Mouse (Mus musculus): ENCODE measurements around the gene Olfr319. TPM values are rescaled to one million over a fixed set of nuclear protein-coding genes. Genes with fewer than 3 reads are reported as not detected.
"Not testable (repeated sequence)": the region's sequence is repeated elsewhere in the genome, so short reads cannot be mapped to it uniquely, and the experiment has no call there.

The Olfr319 gene
- total RNA-seq (2021) = not detected

DNA sequence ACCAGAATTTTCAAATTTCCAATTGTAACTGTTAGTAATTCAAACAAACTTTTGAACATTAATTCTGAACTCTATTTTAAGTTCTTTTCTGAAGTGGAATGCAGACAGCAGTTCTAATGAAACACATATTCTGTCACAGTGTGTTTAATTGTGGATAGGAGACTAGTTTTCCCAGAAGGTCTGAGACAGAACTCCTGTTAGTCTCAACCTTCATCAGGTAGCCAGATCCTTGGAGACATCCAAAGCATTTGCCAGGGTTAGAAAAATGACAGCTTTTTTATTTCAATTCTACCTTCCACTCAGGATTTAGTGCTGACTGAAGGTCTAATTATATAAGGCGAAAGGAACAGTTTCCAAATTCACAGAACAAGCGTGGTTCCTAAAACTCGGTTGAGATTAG is at the start of gene Olfr319:
Gene Olfr319, plus strand, starts transcription at position 301 of the 400 bp plus-strand sequence.
- no peak for DNase-seq (ENCODE audit: extremely low spot score in 1 of 2, low spot score in 2 of 2)
- intact Hi-C loops (cut with DNase I) = no loop called here

DNA sequence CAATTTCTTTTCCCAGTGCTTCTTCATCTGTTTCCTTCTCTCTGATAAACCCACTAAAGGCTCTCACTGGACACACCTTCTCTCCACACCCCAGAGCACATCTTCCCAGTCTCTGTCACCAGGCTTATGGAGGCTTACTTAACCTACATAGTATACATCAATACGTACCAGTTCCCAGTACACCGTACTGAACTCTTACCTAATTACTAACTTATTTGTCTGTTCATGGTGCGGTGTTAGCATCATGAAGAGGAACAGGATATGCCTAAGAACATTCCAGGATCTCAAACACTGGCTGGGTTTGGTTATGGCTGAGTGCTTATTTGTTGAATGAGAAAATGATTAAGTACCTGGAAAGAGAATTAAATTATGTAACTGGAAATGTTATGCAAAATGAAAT is 43.8 kb upstream of the Olfr319 start:
- no peak for DNase-seq (ENCODE audit: extremely low spot score in 1 of 2, low spot score in 2 of 2)
- intact Hi-C loops (cut with DNase I) = no loop called here

DNA sequence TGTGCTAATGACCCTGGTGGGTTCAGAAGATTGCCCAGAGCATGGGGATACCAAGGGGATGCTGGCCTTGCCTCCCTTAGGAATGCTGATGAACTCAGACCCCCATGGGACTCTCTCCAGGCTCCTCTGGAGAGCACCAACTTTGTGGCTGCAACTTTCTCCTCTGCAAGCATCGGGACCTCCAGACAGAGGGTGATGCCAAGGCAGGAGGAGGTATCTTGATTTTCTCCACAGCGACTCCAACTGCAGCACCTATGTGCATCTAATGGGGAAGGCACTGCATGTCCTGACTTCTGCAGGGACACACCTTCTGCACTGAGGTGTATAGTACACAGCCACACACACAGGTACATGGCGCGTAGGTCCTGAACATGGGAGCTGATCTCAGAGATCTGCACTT is 40.4 kb upstream of the Olfr319 start, which contains the start of gene Olfr322:
Gene Olfr322, plus strand, starts transcription at position 187 of the 400 bp plus-strand sequence.
- intact Hi-C loops (cut with DNase I) = no loop called here

DNA sequence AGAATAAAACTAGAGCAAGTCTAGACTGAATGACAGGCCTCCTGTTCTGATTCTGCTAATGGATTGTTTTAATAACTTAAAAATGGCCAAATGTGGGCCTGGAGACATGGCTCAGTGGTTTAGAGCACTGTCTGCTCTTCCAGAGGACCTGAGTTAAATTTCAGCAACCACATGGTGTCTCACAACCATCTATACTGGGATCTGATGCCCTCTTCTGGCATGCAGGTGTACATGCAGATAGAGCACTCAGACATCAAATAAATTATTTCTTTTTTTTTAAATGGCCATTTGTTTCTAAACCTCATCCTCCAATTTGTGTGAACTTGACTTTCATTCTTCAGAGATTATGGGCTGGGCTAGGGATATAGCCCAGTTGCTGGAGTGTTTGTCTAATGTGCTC is 29.7 kb upstream of the Olfr319 start:
- intact Hi-C loops (cut with DNase I) = no loop called here

More for the DNA sequence above, 40.4 kb upstream of the Olfr319 start, which contains the start of gene Olfr322:
- no peak for DNase-seq (ENCODE audit: extremely low spot score in 1 of 2, low spot score in 2 of 2)

DNA sequence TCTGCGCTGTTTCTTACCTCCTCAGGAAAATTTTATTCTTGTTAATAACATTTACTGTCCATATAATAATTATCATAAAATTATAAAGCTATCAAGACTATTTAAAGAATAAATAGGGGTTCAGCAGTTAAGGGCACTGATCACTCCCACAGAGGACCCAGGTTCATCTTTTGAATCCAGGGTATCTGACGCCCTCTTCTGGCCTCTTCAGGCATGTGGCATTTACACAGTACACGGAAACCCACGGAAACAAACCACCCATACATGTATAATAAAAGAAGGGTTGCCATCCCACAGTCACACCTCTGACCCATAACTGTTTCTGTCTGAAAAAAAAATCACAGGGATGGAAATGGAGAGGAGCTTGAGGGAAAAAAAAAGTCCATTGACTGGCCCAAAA is 27.1 kb upstream of the Olfr319 start:
- DNase-seq (ENCODE audit: extremely low spot score in 1 of 2, low spot score in 2 of 2) = no peak
- intact Hi-C loops (cut with DNase I) = no loop called here

More for the DNA sequence above, 29.7 kb upstream of the Olfr319 start:
- DNase-seq (ENCODE audit: extremely low spot score in 1 of 2, low spot score in 2 of 2) = no peak

DNA sequence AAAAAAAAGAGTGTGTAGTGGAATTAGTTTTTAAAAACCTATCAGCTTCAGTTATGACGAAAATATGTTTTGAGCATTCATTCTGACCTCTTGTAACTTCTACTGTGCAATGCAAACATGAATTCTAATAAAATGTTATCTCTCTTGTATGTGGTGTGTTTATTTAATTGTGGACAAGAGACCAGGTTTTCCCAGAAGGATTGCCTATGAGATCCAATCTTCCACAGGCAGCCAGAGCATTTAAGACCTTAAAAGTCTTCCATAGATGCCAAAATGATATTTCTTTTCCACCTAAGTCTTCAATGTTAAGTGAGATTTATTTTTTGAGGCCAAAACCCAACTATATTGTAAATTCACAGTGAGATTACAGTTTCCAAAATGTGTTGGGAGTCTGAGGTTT is 18.2 kb upstream of the Olfr319 start, which contains the start of gene Olfr320:
Gene Olfr320, plus strand, starts transcription at position 301 of the 400 bp plus-strand sequence.
- intact Hi-C loops (cut with DNase I) = no loop called here
- DNase-seq (ENCODE audit: extremely low spot score in 1 of 2, low spot score in 2 of 2) = no peak

DNA sequence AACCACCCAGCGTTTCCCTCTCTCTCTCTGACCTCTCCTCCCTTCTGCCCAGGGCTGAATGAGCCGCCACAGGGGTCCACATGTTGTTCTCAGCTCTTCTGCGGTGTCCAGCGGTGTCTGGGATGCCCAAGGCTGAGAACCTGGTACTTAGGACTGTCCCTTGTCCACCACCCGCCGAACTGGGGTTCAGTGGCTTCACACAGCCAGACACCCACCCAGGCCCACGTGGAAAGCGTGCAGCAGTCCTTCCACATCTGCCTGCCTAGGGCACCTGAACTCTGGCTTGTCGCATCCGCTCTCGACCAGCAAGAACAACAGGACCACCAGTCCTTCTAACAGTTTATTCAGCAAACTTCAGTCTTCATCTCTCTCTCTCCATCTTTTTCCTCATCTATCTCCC is 10.1 kb downstream of the Olfr319 start:
- intact Hi-C loops (cut with DNase I) = no loop called here
- no peak for DNase-seq (ENCODE audit: extremely low spot score in 1 of 2, low spot score in 2 of 2)

DNA sequence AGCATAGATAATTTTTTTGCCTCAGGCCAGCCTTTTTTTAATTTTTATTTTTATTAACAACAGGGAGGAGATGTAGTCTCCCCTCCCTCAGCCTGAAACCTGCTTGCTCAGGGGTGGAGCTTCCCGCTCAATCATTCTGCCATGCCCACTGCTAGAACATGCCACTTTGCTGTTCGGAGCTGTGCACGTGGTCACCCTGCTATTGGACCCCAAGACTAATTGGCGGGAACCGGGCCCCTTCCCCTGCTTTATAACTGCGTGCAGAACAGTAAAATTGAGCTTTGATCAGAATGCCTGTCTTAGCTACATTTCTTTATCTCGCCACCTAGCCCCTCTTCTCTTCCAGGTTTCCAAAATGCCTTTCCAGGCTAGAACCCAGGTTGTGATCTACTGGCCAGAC is 18.8 kb downstream of the Olfr319 start:
- intact Hi-C loops (cut with DNase I); DNase-seq (ENCODE audit: extremely low spot score in 1 of 2, low spot score in 2 of 2): not testable (repeated sequence)

DNA sequence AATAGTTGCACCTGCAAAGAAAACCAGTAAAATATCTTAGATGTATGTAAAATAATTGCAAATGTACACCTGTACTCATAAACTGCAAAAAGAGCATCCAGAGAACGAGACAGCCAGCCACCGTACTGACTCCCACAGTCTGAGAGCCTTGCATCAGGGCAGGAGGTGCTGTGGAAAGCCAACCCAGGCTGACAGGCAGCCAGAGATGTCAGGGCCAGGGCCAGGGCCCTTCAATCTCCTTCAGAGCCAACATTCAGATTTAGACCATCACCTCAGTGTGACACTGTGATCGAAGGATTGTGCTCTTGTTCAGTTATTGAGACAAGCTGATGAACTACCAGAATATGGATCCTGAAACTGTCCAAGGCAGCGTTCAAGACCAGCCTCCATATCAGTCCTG is 20.7 kb downstream of the Olfr319 start:
- DNase-seq (ENCODE audit: extremely low spot score in 1 of 2, low spot score in 2 of 2) = no peak
- intact Hi-C loops (cut with DNase I) = no loop called here

DNA sequence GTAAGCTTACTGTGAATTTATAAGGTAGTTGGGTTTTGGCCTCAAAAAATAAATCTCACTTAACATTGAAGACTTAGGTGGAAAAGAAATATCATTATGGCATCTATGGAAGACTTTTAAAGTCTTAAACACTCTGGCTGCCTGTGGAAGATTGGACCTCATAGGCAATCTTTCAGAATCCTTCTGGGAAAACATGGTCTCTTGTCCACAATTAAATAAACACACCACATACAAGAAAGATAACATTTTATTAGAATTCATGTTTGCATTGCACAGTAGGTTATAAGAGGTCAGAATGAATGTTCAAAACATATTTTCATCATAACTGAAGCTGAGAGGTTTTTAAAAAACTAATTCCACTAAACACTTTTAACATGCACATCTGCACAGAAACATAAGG is 25.0 kb downstream of the Olfr319 start, which contains the start of gene Olfr318:
Gene Olfr318, minus strand, starts transcription at position 101 of the 400 bp plus-strand sequence.
- intact Hi-C loops (cut with DNase I) = no loop called here
- DNase-seq (ENCODE audit: extremely low spot score in 1 of 2, low spot score in 2 of 2) = no peak

DNA sequence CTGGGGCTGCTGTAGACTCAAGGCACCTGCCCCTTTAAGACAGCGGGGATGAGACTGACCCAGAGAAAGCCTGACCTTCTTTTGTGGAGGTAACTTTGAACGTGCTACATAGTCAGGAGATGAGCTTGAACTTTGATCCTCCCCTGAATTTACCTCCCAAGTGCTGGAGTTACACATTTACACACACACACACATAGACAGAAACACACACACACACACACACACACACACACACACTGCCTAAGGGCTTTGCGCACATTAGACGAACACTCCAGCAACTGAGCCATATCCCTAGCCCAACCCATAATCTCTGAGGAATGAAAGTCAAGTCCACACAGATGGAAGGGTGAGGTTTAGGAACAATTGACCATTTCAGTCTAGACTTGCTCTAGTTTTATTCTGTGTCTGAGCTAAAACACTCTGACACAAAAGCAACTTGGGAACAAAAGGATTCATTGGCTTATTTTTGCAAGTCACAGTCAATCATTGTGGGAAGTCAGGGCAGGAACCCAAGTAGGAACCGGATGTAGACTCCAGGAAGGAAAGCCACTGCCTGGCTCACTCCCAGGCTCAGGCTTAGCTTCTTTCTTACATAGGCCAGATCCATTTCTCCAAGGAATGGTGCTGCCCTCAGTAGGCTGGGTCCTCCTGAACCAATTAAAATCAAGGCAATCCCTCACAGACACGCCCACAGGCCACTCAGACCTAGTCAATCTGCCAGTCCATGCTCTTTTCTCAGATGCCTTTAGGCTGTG is 29.1 kb downstream of the Olfr319 start:
- intact Hi-C loops (cut with DNase I) = not testable (repeated sequence)

DNA sequence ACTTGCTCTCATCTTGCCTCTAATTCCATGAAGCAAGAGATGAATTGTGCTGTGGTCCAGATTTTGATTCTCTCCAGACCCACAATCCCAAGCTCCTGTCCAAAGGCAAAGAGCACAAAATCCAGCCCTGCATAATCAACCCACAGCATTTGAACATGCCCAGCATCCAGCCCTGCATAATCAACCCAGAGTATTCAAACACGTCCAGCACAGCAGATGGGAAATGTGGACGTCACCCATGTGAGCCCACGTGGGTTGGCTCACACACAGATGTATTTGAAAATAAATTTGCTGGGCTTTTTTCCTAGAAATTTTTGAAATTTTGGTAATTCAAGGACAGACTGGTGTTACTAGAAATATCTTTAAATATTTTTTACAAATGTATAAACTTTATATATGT is 34.4 kb downstream of the Olfr319 start:
- intact Hi-C loops (cut with DNase I) = no loop called here
- peak in 1 of 2 experiments; percentile 65 for DNase-seq (ENCODE audit: extremely low spot score in 1 of 2, low spot score in 2 of 2)

More for the DNA sequence above, 29.1 kb downstream of the Olfr319 start:
- DNase-seq (ENCODE audit: extremely low spot score in 1 of 2, low spot score in 2 of 2) = not testable (repeated sequence)

DNA sequence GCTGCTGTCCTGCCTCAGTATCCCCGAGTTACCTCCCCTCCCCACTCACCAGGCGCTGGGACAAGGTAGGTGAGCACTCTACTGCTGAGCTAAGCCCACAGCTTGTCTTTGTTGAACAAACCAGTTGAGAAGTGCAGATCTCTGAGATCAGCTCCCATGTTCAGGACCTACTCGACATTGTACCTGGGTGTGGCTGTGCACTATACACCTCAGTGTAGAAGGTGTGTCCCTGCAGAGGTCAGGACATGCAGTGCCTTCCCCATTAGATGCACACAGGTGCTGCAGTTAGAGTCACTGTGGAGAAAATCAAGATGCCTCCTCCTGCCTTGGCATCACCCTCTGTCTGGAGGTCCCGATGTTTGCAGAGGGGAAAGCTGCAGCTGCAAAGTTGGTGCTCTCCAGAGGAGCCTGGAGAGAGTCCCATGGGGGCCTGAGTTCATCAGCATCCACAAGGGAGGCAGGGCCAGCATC is 39.9 kb downstream of the Olfr319 start, which contains the start of gene Olfr317:
Gene Olfr317, minus strand, starts transcription at position 421 of the 471 bp plus-strand sequence.
- intact Hi-C loops (cut with DNase I) = no loop called here
- no peak for DNase-seq (ENCODE audit: extremely low spot score in 1 of 2, low spot score in 2 of 2)

DNA sequence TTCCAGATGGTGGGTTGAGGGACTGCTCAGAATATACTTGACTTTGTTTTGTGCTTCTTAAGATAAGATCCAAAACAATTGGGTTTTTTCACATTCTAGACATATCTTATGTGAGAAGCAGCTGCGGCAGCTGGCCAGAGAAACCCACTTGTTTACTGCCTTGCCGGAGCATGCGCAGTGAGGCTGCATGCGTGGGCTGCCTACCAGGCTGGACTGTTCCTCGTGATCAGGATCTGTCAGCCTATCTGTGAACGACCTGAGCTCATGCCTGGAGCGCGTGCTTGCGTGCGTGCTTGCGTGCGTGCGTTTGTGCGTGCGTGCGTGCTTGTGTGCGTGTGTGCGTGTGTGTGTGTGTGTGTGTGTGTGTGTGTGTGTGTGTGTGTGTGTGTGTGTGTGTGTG is 52.1 kb downstream of the Olfr319 start:
- peak; percentile 18 to 49 for DNase-seq (ENCODE audit: extremely low spot score in 1 of 2, low spot score in 2 of 2)
- intact Hi-C loops (cut with DNase I) = not testable (repeated sequence)

DNA sequence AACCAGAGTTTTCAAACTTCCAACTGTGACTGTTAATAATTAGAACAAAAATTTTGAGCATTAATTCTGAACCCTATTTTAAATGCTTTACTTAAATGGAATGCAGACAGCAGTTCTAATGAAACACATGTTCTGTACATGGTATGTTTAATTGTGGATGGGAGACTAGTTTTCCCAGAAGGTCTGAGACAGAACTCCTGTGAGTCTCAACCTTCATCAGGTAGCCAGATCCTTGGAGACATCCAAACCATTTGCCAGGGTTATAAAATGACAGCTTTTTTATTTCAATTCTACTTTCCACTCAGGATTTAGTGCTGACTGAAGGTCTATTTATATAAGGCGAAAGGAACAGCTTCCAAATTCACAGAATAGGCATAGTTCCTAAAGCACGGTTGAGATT is 53.5 kb downstream of the Olfr319 start, which contains the start of gene Olfr316:
Gene Olfr316, plus strand, starts transcription at position 301 of the 400 bp plus-strand sequence.
- intact Hi-C loops (cut with DNase I) = no loop called here
- no peak for DNase-seq (ENCODE audit: extremely low spot score in 1 of 2, low spot score in 2 of 2)

Other genes starting within 250 kb of the Olfr319 start
- not detected for gene Lypd9, start 246.2 kb upstream of the Olfr319 start, total RNA-seq (2021)
- gene Olfr30, start 236.9 kb upstream of the Olfr319 start, total RNA-seq (2021) = not detected
- gene Olfr332, start 206.6 kb upstream of the Olfr319 start, total RNA-seq (2021) = not detected
- not detected for gene Olfr331, start 196.6 kb upstream of the Olfr319 start, total RNA-seq (2021)
- not detected for gene Olfr330, start 164.3 kb upstream of the Olfr319 start, total RNA-seq (2021)
- not detected for gene Olfr329-ps, start 152.7 kb upstream of the Olfr319 start, total RNA-seq (2021)
- gene Olfr328, start 143.5 kb upstream of the Olfr319 start, total RNA-seq (2021) = under 1 TPM in 1 of 2 experiments, not detected in 1; 0.11 TPM
- not detected for gene Olfr224, start 128.6 kb upstream of the Olfr319 start, total RNA-seq (2021)
- gene Olfr325, start 121.4 kb upstream of the Olfr319 start, total RNA-seq (2021) = not detected
- not detected for gene Olfr324, start 104.0 kb upstream of the Olfr319 start, total RNA-seq (2021)
- not detected for gene 2210407C18Rik, start 83.1 kb upstream of the Olfr319 start, total RNA-seq (2021)
- gene Olfr323, start 68.7 kb upstream of the Olfr319 start, total RNA-seq (2021) = not detected
- under 1 TPM in 1 of 2 experiments, not detected in 1; 0.20 TPM for gene Trim58, start 58.7 kb upstream of the Olfr319 start, total RNA-seq (2021)
- not detected for gene Olfr322, start 40.4 kb upstream of the Olfr319 start, total RNA-seq (2021)
- not detected for gene Olfr320, start 18.1 kb upstream of the Olfr319 start, total RNA-seq (2021)
- not detected for gene Olfr318, start 24.9 kb downstream of the Olfr319 start, total RNA-seq (2021)
- under 1 TPM; 0.20 to 0.30 TPM for gene Olfr317, start 40.0 kb downstream of the Olfr319 start, total RNA-seq (2021)
- gene Olfr316, start 53.6 kb downstream of the Olfr319 start, total RNA-seq (2021) = under 1 TPM; 0.24 to 0.28 TPM
- gene Olfr315, start 74.0 kb downstream of the Olfr319 start, total RNA-seq (2021) = not detected
- gene Olfr314, start 83.8 kb downstream of the Olfr319 start, total RNA-seq (2021) = not detected
- gene Fam183b, start 102.8 kb downstream of the Olfr319 start, total RNA-seq (2021) = 1 to 10 TPM; 1.2 to 2.2 TPM
- not detected for gene Olfr313, start 115.8 kb downstream of the Olfr319 start, total RNA-seq (2021)
- gene Olfr312, start 130.1 kb downstream of the Olfr319 start, total RNA-seq (2021) = not detected
- gene Olfr311, start 140.1 kb downstream of the Olfr319 start, total RNA-seq (2021) = not detected
- gene Gm12258, start 148.0 kb downstream of the Olfr319 start, total RNA-seq (2021) = 10 to 100 TPM; 17.5 to 18.7 TPM
- gene 2810021J22Rik, start 168.1 kb downstream of the Olfr319 start, total RNA-seq (2021) = 10 to 100 TPM in 1 of 2 experiments, 1 to 10 TPM in 1; 8.8 to 11.0 TPM
- 1 to 10 TPM; 9.5 to 9.6 TPM for gene Zfp39, start 205.1 kb downstream of the Olfr319 start, total RNA-seq (2021)
- under 1 TPM in 1 of 2 experiments, not detected in 1; 0.06 TPM for gene Btnl10, start 218.7 kb downstream of the Olfr319 start, total RNA-seq (2021)
- gene Rnf187, start 239.8 kb downstream of the Olfr319 start, total RNA-seq (2021) = 100 to 1,000 TPM; 471 to 480 TPM
- 100 to 1,000 TPM; 172 to 180 TPM for gene Hist3h2ba, start 249.8 kb downstream of the Olfr319 start, total RNA-seq (2021)